Mouse (Mus musculus): Measurements from ENCODE around the gene Babam1. TPM values are rescaled to one million over a fixed set of nuclear protein-coding genes. Genes with fewer than 3 reads are reported as not detected.

Babam1 gene
- polyA plus RNA-seq, 1 experiment = 137 TPM

- H3K4me3 ChIP-seq (ENCODE audit: insufficient read depth, low read length) = no peak overlapping the region
- H3K4me1 ChIP-seq (ENCODE audit: control insufficient read depth, insufficient read depth, low read length) = no peaks in the 10 kb centered on the region
- no peak for TF ChIP-seq POLR2A (IDR thresholded peaks at IDR 0.05; ENCODE audit: extremely low read depth, insufficient read depth, low read length)
- TF ChIP-seq CTCF (IDR thresholded peaks at IDR 0.05; ENCODE audit: extremely low read depth, insufficient read depth, low read length) = no peak
- no peak overlapping the region for H3K27ac ChIP-seq (ENCODE audit: insufficient read depth, low read length)
Measured at GRCm38 (mm10) chr8:71392391-71392790, 4.3 kb upstream of the Babam1 start.

GRCm38 (mm10) chr8:71392871-71393270 is 3.8 kb upstream of the Babam1 start:
- H3K4me1 ChIP-seq (ENCODE audit: control insufficient read depth, insufficient read depth, low read length) = no peaks in the 10 kb centered on the region
- no peak overlapping the region for H3K4me3 ChIP-seq (ENCODE audit: insufficient read depth, low read length)
- no peak overlapping the region for H3K27ac ChIP-seq (ENCODE audit: insufficient read depth, low read length)
- TF ChIP-seq CTCF (IDR thresholded peaks at IDR 0.05; ENCODE audit: extremely low read depth, insufficient read depth, low read length) (no peak), POLR2A (IDR thresholded peaks at IDR 0.05; ENCODE audit: extremely low read depth, insufficient read depth, low read length) (no peak)

- no peak overlapping the region for H3K27ac ChIP-seq (ENCODE audit: insufficient read depth, low read length)
- TF ChIP-seq POLR2A (IDR thresholded peaks at IDR 0.05; ENCODE audit: extremely low read depth, insufficient read depth, low read length) = no peak
- TF ChIP-seq CTCF (IDR thresholded peaks at IDR 0.05; ENCODE audit: extremely low read depth, insufficient read depth, low read length) = no peak
- H3K4me3 ChIP-seq (ENCODE audit: insufficient read depth, low read length) = 0 out of 2 replicates have a peak overlapping the region, but pooled peaks have one; percentile 6
- no peaks in the 10 kb centered on the region for H3K4me1 ChIP-seq (ENCODE audit: control insufficient read depth, insufficient read depth, low read length)
Measured at GRCm38 (mm10) chr8:71394481-71394880, 2.2 kb upstream of the Babam1 start.

GRCm38 (mm10) chr8:71395071-71395470 is 1.6 kb upstream of the Babam1 start:
- TF ChIP-seq CTCF (IDR thresholded peaks at IDR 0.05; ENCODE audit: extremely low read depth, insufficient read depth, low read length) = no peak
- no peaks in the 10 kb centered on the region for H3K4me1 ChIP-seq (ENCODE audit: control insufficient read depth, insufficient read depth, low read length)

GRCm38 (mm10) chr8:71395629-71396028 is 1.0 kb upstream of the Babam1 start, which contains the start of gene Ushbp1:
Gene Ushbp1, minus strand, starts transcription at chr8:71395802.
- H3K4me3 ChIP-seq (ENCODE audit: insufficient read depth, low read length) = peak within 1 kb of the TSS; percentile 64
- TF ChIP-seq POLR2A (IDR thresholded peaks at IDR 0.05; ENCODE audit: extremely low read depth, insufficient read depth, low read length) = no peak
- TF ChIP-seq CTCF (IDR thresholded peaks at IDR 0.05; ENCODE audit: extremely low read depth, insufficient read depth, low read length) = no peak
- no peaks in the 10 kb centered on the region for H3K4me1 ChIP-seq (ENCODE audit: control insufficient read depth, insufficient read depth, low read length)

More at GRCm38 (mm10) chr8:71395071-71395470, 1.6 kb upstream of the Babam1 start:
- Histone ChIP-seq H3K4me3 (ENCODE audit: insufficient read depth, low read length) (0 out of 2 replicates have a peak overlapping the region, but pooled peaks have one; percentile 6), H3K27ac (ENCODE audit: insufficient read depth, low read length) (peak overlapping the region; percentile 79; the same call in 1 of the 2 replicates)

GRCm38 (mm10) chr8:71397701-71398100 is 1.0 kb downstream of the Babam1 start:
- TF ChIP-seq CTCF (IDR thresholded peaks at IDR 0.05; ENCODE audit: extremely low read depth, insufficient read depth, low read length) (no peak), POLR2A (IDR thresholded peaks at IDR 0.05; ENCODE audit: extremely low read depth, insufficient read depth, low read length) (no peak)
- no peak overlapping the region for H3K27ac ChIP-seq (ENCODE audit: insufficient read depth, low read length)
- peak overlapping the region; percentile 64; the same call in 1 of the 2 replicates for H3K4me3 ChIP-seq (ENCODE audit: insufficient read depth, low read length)
- H3K4me1 ChIP-seq (ENCODE audit: control insufficient read depth, insufficient read depth, low read length) = no peaks in the 10 kb centered on the region

More at GRCm38 (mm10) chr8:71395629-71396028, 1.0 kb upstream of the Babam1 start, which contains the start of gene Ushbp1:
- peak within 1 kb of the TSS; percentile 79 for H3K27ac ChIP-seq (ENCODE audit: insufficient read depth, low read length)

- Histone ChIP-seq H3K4me3 (ENCODE audit: insufficient read depth, low read length) (no peak overlapping the region), H3K4me1 (ENCODE audit: control insufficient read depth, insufficient read depth, low read length) (0 out of 2 replicates have a peak, but pooled peaks cover 1% of the 10 kb centered on the region)
- TF ChIP-seq CTCF (IDR thresholded peaks at IDR 0.05; ENCODE audit: extremely low read depth, insufficient read depth, low read length) (no peak), POLR2A (IDR thresholded peaks at IDR 0.05; ENCODE audit: extremely low read depth, insufficient read depth, low read length) (no peak)
Measured at GRCm38 (mm10) chr8:71400826-71401225, 4.2 kb downstream of the Babam1 start.

GRCm38 (mm10) chr8:71401454-71401853 is 4.8 kb downstream of the Babam1 start:
- Histone ChIP-seq H3K4me1 (ENCODE audit: control insufficient read depth, insufficient read depth, low read length) (0 out of 2 replicates have a peak, but pooled peaks cover 1% of the 10 kb centered on the region), H3K27ac (ENCODE audit: insufficient read depth, low read length) (no peak overlapping the region), H3K4me3 (ENCODE audit: insufficient read depth, low read length) (no peak overlapping the region)
- TF ChIP-seq POLR2A (IDR thresholded peaks at IDR 0.05; ENCODE audit: extremely low read depth, insufficient read depth, low read length) = no peak
- TF ChIP-seq CTCF (IDR thresholded peaks at IDR 0.05; ENCODE audit: extremely low read depth, insufficient read depth, low read length) = no peak

More at GRCm38 (mm10) chr8:71400826-71401225, 4.2 kb downstream of the Babam1 start:
- H3K27ac ChIP-seq (ENCODE audit: insufficient read depth, low read length) = no peak overlapping the region

- TF ChIP-seq CTCF (IDR thresholded peaks at IDR 0.05; ENCODE audit: extremely low read depth, insufficient read depth, low read length) = no peak
- TF ChIP-seq POLR2A (IDR thresholded peaks at IDR 0.05; ENCODE audit: extremely low read depth, insufficient read depth, low read length) = no peak
- Histone ChIP-seq H3K4me1 (ENCODE audit: control insufficient read depth, insufficient read depth, low read length) (0 out of 2 replicates have a peak, but pooled peaks cover 1% of the 10 kb centered on the region), H3K4me3 (ENCODE audit: insufficient read depth, low read length) (no peak overlapping the region), H3K27ac (ENCODE audit: insufficient read depth, low read length) (no peak overlapping the region)
Measured at GRCm38 (mm10) chr8:71402446-71402964, 5.8 kb downstream of the Babam1 start.
